Mouse (Mus musculus) E14TG2a.4 (cell line): ENCODE data around the gene Myh15.
"Not testable (repeated sequence)": the region's sequence is repeated elsewhere in the genome, so short reads cannot be mapped to it uniquely, and the experiment has no call there.

Source experiments
- H3K27me3 ChIP-seq: 2 replicates; pipeline ENCODE4 v1.6.1; 2014; ENCODE audit warnings: low read length, control low read depth; ENCODE audit not compliant: insufficient read depth
- H3K36me3 ChIP-seq: 2 replicates; pipeline ENCODE4 v1.6.1; 2014; ENCODE audit warnings: low read length, control low read depth; ENCODE audit not compliant: insufficient read depth
- H3K4me1 ChIP-seq: replicated peaks from 2 replicates; pipeline ENCODE4 v1.6.1; 2014; ENCODE audit warnings: low read depth, low read length, control low read depth
- H3K4me3 ChIP-seq: replicated peaks from 2 replicates; pipeline ENCODE4 v1.5.1; 2014; ENCODE audit warnings: mild to moderate bottlenecking, low read length
- H3K9me3 ChIP-seq: 2 replicates; pipeline ENCODE4 v1.6.1; 2014; ENCODE audit warnings: low read length, control low read depth
- CTCF ChIP-seq: conservative IDR thresholded peaks from 2 replicates; pipeline ENCODE4 v1.5.1; 2014; ENCODE audit warnings: low read length
- NANOG ChIP-seq: IDR thresholded peaks from 2 replicates; pipeline ENCODE4 v1.6.1; 2014; ENCODE audit warnings: borderline replicate concordance, low read length, mixed read lengths
- POU5F1 ChIP-seq: IDR thresholded peaks from 2 replicates; pipeline ENCODE4 v1.6.1; 2014; ENCODE audit warnings: low read length, borderline replicate concordance

Myh15 gene

DNA sequence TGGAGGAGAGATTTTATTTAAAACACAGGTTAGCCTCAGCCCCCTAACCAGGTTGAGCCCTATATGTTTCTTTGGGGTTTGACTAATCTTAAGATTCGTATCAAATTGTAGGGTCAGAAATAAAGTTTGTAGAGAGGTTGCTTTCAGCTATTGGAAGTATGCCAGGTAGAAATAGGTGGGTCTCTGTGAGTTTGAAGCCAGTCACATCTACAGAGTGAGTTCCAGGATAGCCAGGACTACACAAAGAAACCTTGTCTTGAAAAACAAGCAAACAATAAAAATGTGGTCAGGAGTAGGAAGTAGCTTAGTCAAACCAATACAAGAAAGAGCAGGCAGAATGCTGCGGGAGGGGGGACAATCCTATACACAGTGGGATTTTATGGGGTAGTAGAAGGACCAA is 136.7 kb downstream of the Myh15 start:
- Histone ChIP-seq H3K36me3 (no peaks in the 10 kb centered on the region), H3K27me3 (no peaks in the 10 kb centered on the region), H3K4me3 (no peak overlapping the region), H3K9me3 (no peaks in the 10 kb centered on the region), H3K4me1 (peaks cover 6% of the 10 kb centered on the region; the same call in 1 of the 2 replicates)
- TF ChIP-seq POU5F1: no peak

DNA sequence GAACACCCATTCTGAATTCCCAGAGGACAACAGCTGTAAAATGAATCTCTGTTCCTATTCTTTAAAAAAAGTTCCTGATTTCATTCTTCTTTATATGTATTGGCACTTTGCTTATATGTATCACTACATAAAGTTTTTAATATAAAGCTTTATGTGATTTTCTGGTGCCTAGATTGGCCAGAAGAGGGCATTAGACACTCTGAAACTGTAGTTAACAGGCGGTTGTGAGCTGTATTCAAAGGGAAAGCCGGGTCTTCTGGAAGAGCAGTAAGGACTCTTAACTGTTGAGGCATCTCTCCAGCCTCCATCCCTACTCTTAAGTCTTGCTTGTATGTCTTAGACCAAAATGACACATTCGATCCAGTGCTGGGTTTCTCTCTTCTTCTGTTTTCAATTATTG is 139.0 kb downstream of the Myh15 start:
- Histone ChIP-seq H3K4me1 (peaks cover 6% of the 10 kb centered on the region; the same call in 1 of the 2 replicates), H3K4me3 (no peak overlapping the region), H3K9me3 (no peaks in the 10 kb centered on the region), H3K27me3 (no peaks in the 10 kb centered on the region), H3K36me3 (no peaks in the 10 kb centered on the region)
- TF ChIP-seq NANOG (no peak), CTCF (0 out of 2 replicates have a peak, but pooled peaks have one; percentile 5), POU5F1 (no peak)

DNA sequence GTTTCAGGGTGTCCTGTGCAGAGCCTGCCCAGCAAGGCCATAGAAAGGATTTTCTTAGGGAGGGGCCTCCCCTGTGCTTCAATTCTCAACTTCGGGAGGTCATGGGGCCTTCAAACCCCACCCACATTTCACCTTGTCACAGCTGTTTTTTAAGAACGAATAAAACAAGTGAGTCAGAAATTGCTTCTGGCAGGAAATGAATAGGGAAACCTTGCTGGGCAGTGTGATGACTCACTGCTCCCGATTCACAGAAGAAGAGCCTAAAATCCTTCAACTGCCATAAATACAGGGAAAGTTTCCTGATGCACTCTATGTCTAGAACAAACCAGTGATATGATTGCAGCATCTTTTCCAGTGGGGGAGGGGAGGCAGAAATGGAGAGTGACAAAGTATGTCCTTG is 140.7 kb downstream of the Myh15 start:
- no peaks in the 10 kb centered on the region for H3K9me3 ChIP-seq
- TF ChIP-seq NANOG (no peak), CTCF (no peak), POU5F1 (no peak)
- H3K4me3 ChIP-seq: no peak overlapping the region
- no peaks in the 10 kb centered on the region for H3K36me3 ChIP-seq
- peaks cover 6% of the 10 kb centered on the region; the same call in 1 of the 2 replicates for H3K4me1 ChIP-seq
- H3K27me3 ChIP-seq: no peaks in the 10 kb centered on the region

DNA sequence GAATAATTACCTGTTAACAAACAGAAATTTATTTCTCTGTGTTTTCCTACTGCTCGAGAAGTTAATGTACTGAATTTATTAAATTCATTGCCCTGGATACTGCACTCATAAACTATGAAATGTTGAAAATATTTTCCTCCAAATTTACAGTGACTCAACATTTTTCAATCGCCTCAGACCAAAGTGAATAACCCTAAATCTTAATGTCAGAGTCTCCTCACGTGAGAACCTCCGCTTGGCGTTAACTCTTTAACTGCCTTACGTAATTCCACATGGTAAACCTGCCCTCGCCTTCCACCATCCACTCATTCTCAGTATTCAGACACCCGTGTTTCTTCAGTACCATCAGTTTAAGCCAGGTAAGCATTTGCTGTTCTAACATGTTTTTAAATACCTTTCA is 166.4 kb downstream of the Myh15 start:
- no peaks in the 10 kb centered on the region; the same call in 1 of the 2 replicates for H3K4me1 ChIP-seq
- H3K27me3 ChIP-seq: no peaks in the 10 kb centered on the region
- H3K36me3 ChIP-seq: no peaks in the 10 kb centered on the region
- no peaks in the 10 kb centered on the region for H3K9me3 ChIP-seq
- TF ChIP-seq NANOG (no peak), CTCF (no peak), POU5F1 (no peak)
- H3K4me3 ChIP-seq: no peak overlapping the region

DNA sequence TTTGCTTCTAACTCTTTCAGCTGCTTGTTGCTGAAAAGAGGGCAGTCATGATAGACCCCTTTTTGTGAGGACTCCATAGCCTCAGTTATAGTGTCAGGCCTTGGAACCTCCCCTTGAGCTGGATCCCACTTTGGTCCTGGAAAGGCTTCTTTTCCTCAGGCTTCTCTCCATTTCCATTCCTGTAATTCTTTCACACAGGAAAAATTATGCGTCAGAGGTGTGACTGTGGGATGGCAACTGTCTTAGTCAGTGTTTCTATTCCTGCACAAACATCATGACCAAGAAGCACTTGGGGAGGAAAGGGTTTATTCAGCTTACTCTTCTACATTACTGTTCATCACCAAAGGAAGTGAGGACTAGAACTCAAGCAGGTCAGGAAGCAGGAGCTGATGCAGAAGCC is 186.2 kb downstream of the Myh15 start:
- not testable (repeated sequence) for H3K36me3 ChIP-seq, H3K4me1 ChIP-seq, H3K4me3 ChIP-seq, H3K9me3 ChIP-seq, H3K27me3 ChIP-seq
